Mouse (Mus musculus) C3H10T1/2 (cell line): Measurements from ENCODE around the gene Krt25. TPM values are rescaled to one million over a fixed set of nuclear protein-coding genes. Genes with fewer than 3 reads are reported as not detected.

Experiments
- polyA plus RNA-seq, 2 experiments: library from polyadenylated mRNA; unstranded; fragments of >200 nt; fragmentation: generic; extraction: Trizol; gene quantifications; one replicate each; pipeline ENCODE4 v1.2.1; 2012; ENCODE audit warnings: missing spikeins in 2 of 2

Krt25 gene
- not detected for polyA plus RNA-seq

DNA sequence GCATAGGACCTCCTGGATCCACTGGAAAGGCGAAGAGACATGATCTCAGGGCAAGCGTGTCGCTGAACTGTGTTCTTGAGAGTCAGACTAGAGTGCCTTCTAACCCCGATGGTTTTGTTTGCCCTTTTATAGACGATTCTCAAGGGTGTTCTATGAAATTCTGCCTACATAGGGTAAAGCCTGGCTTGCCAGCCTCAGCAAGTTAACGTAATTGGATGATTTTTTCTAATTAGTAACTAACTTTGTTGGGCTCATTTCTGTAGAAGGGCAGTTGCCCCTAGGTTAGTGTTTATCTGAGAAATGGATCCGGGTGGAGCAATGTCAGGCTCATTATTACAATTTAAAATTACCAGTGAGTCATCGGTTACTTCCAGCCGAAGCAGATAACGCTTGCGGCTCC is at the start of gene Krt25:
Krt25 (minus strand) TSS at position 101 of the 400 bp plus-strand sequence.

DNA sequence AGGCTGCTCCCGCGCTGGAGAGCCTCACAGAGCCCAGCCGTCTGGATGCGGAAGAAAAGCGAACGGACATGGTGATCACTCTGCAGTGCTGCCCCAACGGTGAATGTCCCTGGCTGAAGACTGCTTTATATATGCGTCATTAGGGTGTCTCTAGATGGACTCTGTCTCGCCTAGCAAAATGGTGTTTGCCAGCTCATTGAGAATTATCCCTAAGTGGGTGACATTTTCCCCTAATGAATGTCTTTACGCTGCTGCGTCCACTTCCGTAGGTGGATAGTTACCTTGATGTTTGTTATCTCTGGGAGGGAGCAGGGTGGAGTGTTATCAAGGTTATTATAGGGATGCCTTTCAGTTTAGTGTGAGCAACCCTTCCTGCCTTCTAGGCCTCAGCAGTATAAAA is 28.3 kb upstream of the Krt25 start, which contains the start of gene Krt27:
Krt27 (minus strand) TSS at position 101 of the 400 bp plus-strand sequence.

DNA sequence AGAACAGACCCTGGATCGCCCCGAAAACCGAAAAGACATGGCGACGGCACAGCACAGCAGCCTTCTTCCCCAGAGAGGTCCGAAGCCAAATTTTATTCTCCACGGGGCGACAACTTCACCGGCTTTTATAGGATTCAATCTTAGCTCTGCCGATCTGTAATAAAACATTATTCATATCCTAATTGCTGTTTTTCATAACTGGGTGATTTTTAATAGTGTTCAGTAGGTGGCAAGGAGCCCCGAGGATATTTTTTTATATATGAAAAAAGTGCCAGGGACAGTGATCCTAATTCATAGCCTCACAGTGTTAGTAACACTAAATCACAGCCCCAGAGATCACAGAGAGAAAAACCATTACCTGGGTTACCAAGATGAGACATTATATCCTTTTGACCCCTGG is 15.1 kb upstream of the Krt25 start, which contains the start of gene Krt26:
Krt26 (minus strand) TSS at position 101 of the 400 bp plus-strand sequence.

DNA sequence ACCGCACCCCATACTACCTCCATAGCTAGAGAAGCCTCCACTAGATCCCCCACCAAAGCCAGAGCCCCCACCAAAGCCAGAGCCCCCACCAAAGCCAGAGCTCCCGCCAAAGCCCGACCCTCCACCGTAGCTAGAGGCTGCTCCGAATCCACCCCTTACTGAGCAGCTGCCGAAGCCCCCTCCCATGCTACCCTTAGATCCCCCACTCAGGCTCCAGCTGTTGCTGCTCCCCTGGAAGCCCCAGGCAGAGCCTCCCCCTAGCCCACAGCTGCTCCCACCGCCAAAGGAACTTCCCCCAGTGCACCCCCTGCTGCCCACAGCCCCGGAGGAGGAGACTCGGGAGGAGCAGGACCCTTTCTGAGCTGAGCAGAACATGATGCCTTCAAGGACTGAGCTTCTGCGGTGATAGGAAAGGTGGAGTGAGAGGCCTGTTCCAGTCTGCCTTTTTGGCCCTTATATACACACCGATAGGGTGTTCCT is 37.9 kb downstream of the Krt25 start, which contains the start of gene Krt24:
Krt24 (minus strand) TSS at position 430 of the 480 bp plus-strand sequence.

Other genes with a start within 250 kb of the Krt25 start
- under 1 TPM; 0.53 to 0.72 TPM for gene Tns4, start 233.6 kb downstream of the Krt25 start, polyA plus RNA-seq
- under 1 TPM; 0.04 to 0.24 TPM for gene Ccr7, start 167.9 kb downstream of the Krt25 start, polyA plus RNA-seq
- 100 to 1,000 TPM in 1 of 2 experiments, 10 to 100 TPM in 1; 51.1 to 137 TPM for gene Smarce1, start 91.9 kb downstream of the Krt25 start, polyA plus RNA-seq
- gene Krt222, start 78.9 kb downstream of the Krt25 start, polyA plus RNA-seq: under 1 TPM in 1 of 2 experiments, not detected in 1; 0.01 TPM
- gene Krt24, start 37.7 kb downstream of the Krt25 start, polyA plus RNA-seq: not detected
- gene Krt26, start 15.0 kb upstream of the Krt25 start, polyA plus RNA-seq: not detected
- gene Krt27, start 28.2 kb upstream of the Krt25 start, polyA plus RNA-seq: not detected
- gene Krt28, start 52.0 kb upstream of the Krt25 start, polyA plus RNA-seq: under 1 TPM in 1 of 2 experiments, not detected in 1; 0.02 TPM
- 1 to 10 TPM; 2.4 to 8.5 TPM for gene Krt10, start 66.4 kb upstream of the Krt25 start, polyA plus RNA-seq
- gene Krt12, start 99.3 kb upstream of the Krt25 start, polyA plus RNA-seq: not detected
- gene Krt20, start 115.2 kb upstream of the Krt25 start, polyA plus RNA-seq: not detected
- gene Krt23, start 170.2 kb upstream of the Krt25 start, polyA plus RNA-seq: not detected
- not detected for gene Krt39, start 198.4 kb upstream of the Krt25 start, polyA plus RNA-seq
- gene Krt40, start 220.2 kb upstream of the Krt25 start, polyA plus RNA-seq: not detected
- not detected for gene Krtap3-3, start 227.9 kb upstream of the Krt25 start, polyA plus RNA-seq
- not detected for gene Krtap3-2, start 233.9 kb upstream of the Krt25 start, polyA plus RNA-seq
- not detected for gene Gm11939, start 236.5 kb upstream of the Krt25 start, polyA plus RNA-seq
- gene Krtap3-1, start 243.7 kb upstream of the Krt25 start, polyA plus RNA-seq: not detected